Mouse (Mus musculus): ENCODE results near the gene P2rx4.

DNA sequence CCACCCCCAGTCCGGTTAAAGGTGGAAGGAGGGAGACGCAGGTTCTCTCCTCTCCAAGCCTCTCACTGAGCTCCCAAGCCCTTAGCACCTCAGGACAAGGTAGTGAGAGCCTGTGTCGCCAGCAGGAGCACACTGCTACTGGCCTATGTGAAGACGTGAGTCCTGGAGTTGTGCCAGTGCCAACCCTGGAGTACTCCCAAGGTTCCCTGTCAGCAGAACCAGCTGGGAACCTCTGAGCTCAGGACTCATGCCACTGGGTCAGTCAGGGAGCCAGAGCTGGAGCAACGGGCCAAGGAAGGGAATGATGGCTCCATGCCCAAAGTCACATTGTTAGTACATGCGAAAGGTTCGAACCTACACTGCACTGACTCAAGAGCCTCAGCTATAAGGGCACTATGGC, 49.3 kb downstream of the P2rx4 start:
- no peak for TF ChIP-seq CTCF (IDR thresholded peaks at IDR 0.05; ENCODE audit: extremely low read depth, insufficient read depth, insufficient read length, insufficient replicate concordance)
- TF ChIP-seq POLR2A (IDR thresholded peaks at IDR 0.05; ENCODE audit: low read depth, low read length): no peak
